Mouse (Mus musculus) thymus, adult 2 months (tissue): Measurements from ENCODE around the gene Ugt1a6b. TPM values are rescaled to one million over a fixed set of nuclear protein-coding genes. Genes with fewer than 3 reads are reported as not detected.
A peak's percentile ranks its signal among the peaks of the same experiment; 100 is the strongest.
"Not testable (repeated sequence)": the region's sequence is repeated elsewhere in the genome, so short reads cannot be mapped to it uniquely, and the experiment has no call there.

ENCODE experiments used
- DNase-seq: peaks from one replicate; pipeline ENCODE4 v3.0.0; 2021
- H3K27ac ChIP-seq: fragments of 200-500 bp; 2 replicates; pipeline ENCODE4 v1.5.1; 2012; ENCODE audit warnings: low read length, control low read depth; ENCODE audit not compliant: control insufficient read depth, insufficient read depth
- H3K27me3 ChIP-seq: fragments of 200-500 bp; 2 replicates; pipeline ENCODE4 v1.6.1; 2012; ENCODE audit warnings: mild to moderate bottlenecking, low read length, moderate library complexity, mixed read lengths; ENCODE audit not compliant: control insufficient read depth, insufficient read depth
- H3K36me3 ChIP-seq: fragments of 200-500 bp; 2 replicates; pipeline ENCODE4 v1.6.1; 2012; ENCODE audit warnings: mild to moderate bottlenecking, low read length, moderate library complexity; ENCODE audit not compliant: control insufficient read depth, insufficient read depth
- H3K4me1 ChIP-seq: fragments of 200-500 bp; replicated peaks from 2 replicates; pipeline ENCODE4 v1.6.1; 2012; ENCODE audit warnings: low read length; ENCODE audit not compliant: control insufficient read depth, insufficient read depth
- H3K4me3 ChIP-seq: fragments of 200-500 bp; 2 replicates; pipeline ENCODE4 v1.5.1; 2012; ENCODE audit warnings: mild to moderate bottlenecking, low read length, control low read depth, moderate library complexity; ENCODE audit not compliant: control insufficient read depth, insufficient read depth
- CTCF ChIP-seq: fragments of 200-500 bp; IDR thresholded peaks from 2 replicates; pipeline ENCODE4 v1.5.1; 2012; ENCODE audit warnings: mild to moderate bottlenecking, control low read depth, low read length, moderate library complexity, borderline replicate concordance; ENCODE audit not compliant: control insufficient read depth, poor library complexity, insufficient read depth; ENCODE audit errors: extremely low read depth
- POLR2A ChIP-seq: fragments of 200-500 bp; IDR thresholded peaks from 2 replicates; pipeline ENCODE4 v1.6.1; 2012; ENCODE audit warnings: mild to moderate bottlenecking, low read length, control low read depth, moderate library complexity; ENCODE audit not compliant: control insufficient read depth, poor library complexity, insufficient read depth; ENCODE audit errors: extremely low read depth
- WGBS: fragments of 180-500 bp; shearing (Covaris S2); methylation state at CpG from one replicate; pipeline ENCODE4 v1.1.7; 2018; 5-methylcytosine and 5-hydroxymethylcytosine counted together
- polyA plus RNA-seq: library from polyadenylated mRNA; depleted of rRNA; stranded (reverse); fragments of >200 nt; gene quantifications from 2 replicates; pipeline ENCODE4 v1.2.3, GENCODE M21; 2012

Ugt1a6b gene
- polyA plus RNA-seq, 1 experiment: 1.3 TPM

DNA sequence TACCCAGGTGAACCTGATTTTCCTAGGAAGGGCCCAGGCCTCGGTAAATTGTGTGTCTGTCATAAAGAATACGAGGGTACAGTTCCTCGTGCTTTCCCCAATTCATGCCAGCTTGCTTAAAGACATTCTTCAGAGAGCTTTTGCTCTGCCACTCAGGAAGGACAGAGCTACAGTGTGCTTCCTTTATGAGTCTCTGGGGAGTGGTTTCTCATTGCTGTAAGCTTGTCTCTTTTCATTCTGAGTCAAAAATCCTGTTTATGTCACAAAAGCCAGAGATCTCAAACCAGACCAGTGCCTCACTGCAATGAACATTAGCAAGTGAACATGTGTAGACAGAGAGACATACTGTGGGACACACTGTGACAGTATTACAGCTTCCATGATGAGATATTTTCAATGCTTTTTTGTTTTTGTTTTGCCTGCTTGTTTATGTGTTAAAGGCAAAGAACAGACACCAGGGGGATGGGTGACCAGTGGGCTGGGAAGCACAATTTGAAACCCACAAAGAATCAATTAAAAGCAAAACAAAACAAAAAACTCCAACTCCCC lies 30.9 kb downstream of the Ugt1a6b start:
- no peaks in the 10 kb centered on the region for H3K36me3 ChIP-seq
- no peaks in the 10 kb centered on the region for H3K4me1 ChIP-seq
- H3K27ac ChIP-seq: no peak overlapping the region
- TF ChIP-seq POLR2A (no peak), CTCF (no peak)
- WGBS: 11% methylated on average over 3 of the region's 3 CpGs
- H3K27me3 ChIP-seq: no peaks in the 10 kb centered on the region
- H3K4me3 ChIP-seq: no peak overlapping the region
- DNase-seq: no peak

- H3K36me3 ChIP-seq, H3K4me3 ChIP-seq, H3K27me3 ChIP-seq, H3K27ac ChIP-seq, H3K4me1 ChIP-seq, DNase-seq: not testable (repeated sequence)
- WGBS: 38% methylated on average over 5 of the region's 5 CpGs
Measured at GRCm38 (mm10) chr1:88134457-88135011, 31.5 kb downstream of the Ugt1a6b start, which contains the start of gene Ugt1a6a. Gene Ugt1a6a, plus strand, starts transcription at chr1:88134809.

DNA sequence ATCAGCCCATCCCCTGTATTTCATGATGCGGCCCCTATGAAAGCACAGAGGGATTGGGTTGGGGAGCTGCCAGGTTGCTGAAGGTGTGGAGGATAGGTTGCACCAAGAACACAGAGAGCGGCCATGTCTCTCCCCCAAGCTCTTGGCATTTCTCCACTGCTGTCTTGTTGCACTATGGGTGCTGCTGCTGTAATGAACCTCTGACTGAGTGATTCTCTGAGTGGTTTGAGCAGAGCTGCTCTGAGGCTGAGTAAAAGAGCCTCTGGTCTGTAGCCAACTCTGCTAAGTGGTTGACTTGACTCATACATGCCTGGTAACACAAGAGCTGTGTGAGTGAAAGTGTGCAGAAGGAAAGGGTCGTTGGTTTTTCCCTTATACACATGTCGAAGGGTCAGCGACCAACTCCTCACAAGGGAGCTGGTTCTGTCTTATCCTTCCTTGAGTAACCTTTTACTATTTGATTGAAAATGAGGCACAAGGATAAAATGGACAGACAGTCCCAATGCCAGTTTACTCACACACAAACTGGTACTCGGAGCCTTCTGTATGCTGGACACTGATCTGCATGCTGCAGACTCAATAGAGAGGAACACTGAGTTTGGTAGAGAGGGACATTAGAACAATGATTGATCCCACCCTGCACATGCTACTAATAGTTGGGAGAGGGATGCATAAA lies 32.3 kb downstream of the Ugt1a6b start:
- H3K36me3 ChIP-seq, H3K4me1 ChIP-seq, H3K27ac ChIP-seq, H3K27me3 ChIP-seq, H3K4me3 ChIP-seq, DNase-seq: not testable (repeated sequence)
- WGBS: 97% methylated on average over 6 of the region's 6 CpGs

DNA sequence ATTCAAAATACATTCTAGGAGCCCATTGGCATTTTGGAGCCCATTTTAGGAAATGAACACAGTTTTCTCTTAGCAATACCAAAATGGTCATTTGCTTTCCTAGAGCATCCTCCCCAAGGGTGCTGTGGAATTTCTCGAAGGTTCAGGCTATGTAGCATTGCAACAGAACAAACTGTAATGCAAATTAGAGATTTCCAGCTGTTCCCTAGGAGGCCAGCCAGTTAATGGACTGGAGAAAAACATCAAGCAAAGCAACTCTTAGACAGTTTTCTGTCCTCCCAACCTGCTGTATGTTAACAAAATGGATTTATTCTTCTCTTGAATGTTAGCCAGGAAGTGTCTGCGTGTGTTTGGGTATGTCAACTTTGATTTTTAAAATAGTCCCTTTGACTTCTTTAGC lies 33.6 kb downstream of the Ugt1a6b start:
- TF ChIP-seq POLR2A: no peak
- no peak for TF ChIP-seq CTCF
- Histone ChIP-seq H3K27ac (no peak overlapping the region), H3K27me3 (no peaks in the 10 kb centered on the region), H3K4me1 (no peaks in the 10 kb centered on the region), H3K36me3 (no peaks in the 10 kb centered on the region), H3K4me3 (no peak overlapping the region)
- no peak for DNase-seq
- 92% methylated on average over 2 of the region's 2 CpGs for whole genome bisulfite sequencing

GRCm38 (mm10) chr1:88137264-88137663 lies 34.2 kb downstream of the Ugt1a6b start:
- TF ChIP-seq POLR2A: no peak
- WGBS: 96% methylated on average over 3 of the region's 3 CpGs
- H3K36me3 ChIP-seq: no peaks in the 10 kb centered on the region
- DNase-seq: no peak
- no peaks in the 10 kb centered on the region for H3K4me1 ChIP-seq
- H3K27ac ChIP-seq: no peak overlapping the region
- no peaks in the 10 kb centered on the region for H3K27me3 ChIP-seq
- no peak overlapping the region for H3K4me3 ChIP-seq

- no peak overlapping the region for H3K27ac ChIP-seq
- no peaks in the 10 kb centered on the region for H3K36me3 ChIP-seq
- TF ChIP-seq POLR2A (no peak), CTCF (no peak)
- 95% methylated on average over 1 of the region's 1 CpGs for WGBS
- H3K4me3 ChIP-seq: no peak overlapping the region
- H3K27me3 ChIP-seq: no peaks in the 10 kb centered on the region
- H3K4me1 ChIP-seq: no peaks in the 10 kb centered on the region
- DNase-seq: no peak
Measured at GRCm38 (mm10) chr1:88138145-88138544, 35.1 kb downstream of the Ugt1a6b start.

DNA sequence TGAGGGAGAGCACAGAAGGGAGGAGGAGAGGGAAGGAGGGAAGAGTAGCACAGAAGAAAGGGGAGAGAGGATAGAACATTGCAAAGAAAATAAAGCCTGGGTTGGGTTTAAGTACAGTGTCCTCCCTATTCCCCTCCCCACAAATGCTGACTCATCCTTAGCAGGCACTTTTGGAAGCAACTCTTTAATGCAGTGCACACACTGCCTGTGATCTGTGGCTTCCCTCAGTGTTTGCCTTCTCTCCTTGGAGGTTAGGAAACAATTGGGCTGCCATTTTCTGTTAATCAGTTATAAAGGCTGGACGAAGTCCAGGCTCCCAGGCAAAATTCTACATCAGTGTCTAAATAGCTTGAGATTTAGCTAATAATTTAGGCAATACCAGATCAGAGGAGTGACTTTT lies 37.4 kb downstream of the Ugt1a6b start:
- not testable (repeated sequence) for H3K36me3 ChIP-seq, H3K4me1 ChIP-seq, H3K27me3 ChIP-seq, H3K27ac ChIP-seq, DNase-seq, H3K4me3 ChIP-seq
- WGBS: 73% methylated on average over 1 of the region's 1 CpGs

DNA sequence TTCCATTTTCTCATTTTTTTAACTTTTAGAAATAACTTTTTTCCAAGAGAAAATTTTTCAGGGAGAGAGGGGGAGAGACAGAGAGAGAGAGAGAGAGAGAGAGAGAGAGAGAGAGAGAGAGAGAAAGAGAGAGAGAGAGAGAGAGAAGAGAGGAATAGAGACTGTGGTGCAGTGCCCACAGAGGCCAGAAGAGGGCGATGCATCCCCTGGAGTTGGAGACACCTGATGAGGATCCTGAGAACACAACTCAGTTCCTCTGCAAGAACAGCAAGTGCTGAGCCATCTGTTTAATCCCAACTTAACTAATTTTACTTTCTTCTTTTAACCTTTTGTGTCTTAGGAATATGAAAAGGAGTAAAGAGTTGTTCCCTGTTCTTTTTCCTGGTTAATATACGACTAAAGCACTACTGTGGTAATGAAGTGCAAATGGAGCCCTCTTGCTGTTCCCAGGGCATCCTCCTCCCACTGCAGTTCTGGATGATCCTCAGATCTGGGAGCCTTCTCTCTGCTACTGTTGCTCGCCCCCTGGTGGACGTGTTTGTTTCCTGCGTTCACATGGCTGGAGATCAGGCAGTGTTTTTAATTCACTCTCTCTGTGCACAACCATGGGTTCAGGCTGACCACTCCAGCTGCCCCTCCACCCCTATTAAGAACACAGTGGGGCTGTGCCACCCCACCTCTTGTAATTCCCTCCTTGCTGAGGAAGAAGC lies 41.1 kb downstream of the Ugt1a6b start:
- WGBS: 23% methylated on average over 5 of the region's 5 CpGs
- not testable (repeated sequence) for H3K4me1 ChIP-seq, H3K27me3 ChIP-seq, H3K4me3 ChIP-seq, H3K27ac ChIP-seq, H3K36me3 ChIP-seq
- DNase-seq: peak; percentile 39

- H3K36me3 ChIP-seq, H3K4me1 ChIP-seq, H3K27me3 ChIP-seq, H3K4me3 ChIP-seq, H3K27ac ChIP-seq: not testable (repeated sequence)
- peak; percentile 11 for DNase-seq
- WGBS: 83% methylated on average over 2 of the region's 2 CpGs
Measured at GRCm38 (mm10) chr1:88145278-88145677, 42.2 kb downstream of the Ugt1a6b start.

DNA sequence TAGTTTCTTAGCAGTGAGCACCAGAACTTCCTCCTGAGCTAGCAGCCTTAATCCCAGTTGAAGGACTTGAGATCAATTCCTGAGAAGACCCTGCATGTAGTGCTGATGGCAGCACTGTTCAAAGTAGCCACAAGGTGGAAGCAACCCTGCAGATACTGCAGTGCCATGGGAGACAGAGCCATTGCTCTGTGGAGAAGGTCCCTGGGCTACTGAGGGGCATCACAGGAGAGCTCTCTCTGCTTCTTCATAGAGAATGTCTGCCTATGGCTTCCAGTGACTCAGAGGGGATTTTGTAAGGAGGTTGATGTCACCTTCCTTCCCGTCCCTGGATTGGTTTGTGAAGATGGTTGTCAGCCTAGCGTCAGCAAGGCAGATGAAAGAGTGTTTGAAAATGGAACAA lies 47.1 kb downstream of the Ugt1a6b start:
- 84% methylated on average over 2 of the region's 2 CpGs for WGBS

More for the DNA sequence above, 47.1 kb downstream of the Ugt1a6b start:
- not testable (repeated sequence) for H3K4me1 ChIP-seq, H3K27me3 ChIP-seq, H3K4me3 ChIP-seq, DNase-seq, H3K36me3 ChIP-seq, H3K27ac ChIP-seq
